Mouse (Mus musculus): Measurements from ENCODE around the gene Ephb2.
A peak's percentile ranks its signal among the peaks of the same experiment; 100 is the strongest.

The Ephb2 gene

DNA sequence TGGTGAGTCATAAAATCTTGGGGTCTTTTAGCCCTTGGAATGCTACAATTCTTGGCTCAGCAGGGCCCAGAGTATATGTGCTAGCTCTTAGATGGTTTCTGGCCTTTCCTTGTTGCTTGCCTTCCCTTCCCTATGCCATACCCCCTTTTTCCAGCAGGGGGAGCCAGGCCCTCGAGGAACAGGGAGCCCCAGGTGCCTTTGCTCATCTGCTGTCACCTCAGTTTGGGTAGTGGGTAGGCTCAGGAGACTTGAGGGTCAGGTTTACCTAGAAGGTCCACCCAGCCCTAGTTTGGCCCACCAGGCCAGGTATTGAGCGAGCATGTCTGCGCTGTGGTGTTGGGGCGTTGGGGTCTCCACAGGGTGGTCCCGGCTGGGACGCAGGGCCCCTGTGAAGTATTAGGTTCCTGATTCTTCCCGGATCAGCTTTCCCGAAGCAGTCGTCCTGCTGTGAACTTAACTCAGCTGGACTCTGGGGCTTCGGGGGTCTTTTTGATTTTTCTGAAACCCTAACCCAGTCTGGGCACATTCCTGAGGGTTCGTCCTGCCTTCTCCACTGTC, 186.8 kb downstream of the Ephb2 start:
- peak; percentile 93 for DNase-seq

DNA sequence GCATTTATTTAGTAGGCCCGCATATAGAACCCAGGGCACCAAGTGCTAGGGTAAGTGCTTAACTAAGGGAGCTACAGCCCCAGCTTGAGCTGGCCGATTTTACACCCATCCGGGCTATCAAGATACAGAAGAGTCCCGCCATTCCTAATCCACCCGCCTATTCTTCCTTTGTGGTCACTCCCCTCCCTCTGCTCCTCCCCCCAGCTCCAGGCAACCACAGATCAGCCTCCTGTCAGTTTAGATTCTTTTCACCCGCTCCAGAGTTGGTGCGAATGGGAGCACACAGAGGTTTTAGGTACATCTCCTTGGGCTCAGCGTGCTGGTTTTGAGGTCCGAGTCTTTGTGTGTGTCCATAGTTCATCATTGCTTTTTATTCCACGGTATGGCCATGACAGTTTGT, 196.9 kb downstream of the Ephb2 start:
- DNase-seq = no peak

DNA sequence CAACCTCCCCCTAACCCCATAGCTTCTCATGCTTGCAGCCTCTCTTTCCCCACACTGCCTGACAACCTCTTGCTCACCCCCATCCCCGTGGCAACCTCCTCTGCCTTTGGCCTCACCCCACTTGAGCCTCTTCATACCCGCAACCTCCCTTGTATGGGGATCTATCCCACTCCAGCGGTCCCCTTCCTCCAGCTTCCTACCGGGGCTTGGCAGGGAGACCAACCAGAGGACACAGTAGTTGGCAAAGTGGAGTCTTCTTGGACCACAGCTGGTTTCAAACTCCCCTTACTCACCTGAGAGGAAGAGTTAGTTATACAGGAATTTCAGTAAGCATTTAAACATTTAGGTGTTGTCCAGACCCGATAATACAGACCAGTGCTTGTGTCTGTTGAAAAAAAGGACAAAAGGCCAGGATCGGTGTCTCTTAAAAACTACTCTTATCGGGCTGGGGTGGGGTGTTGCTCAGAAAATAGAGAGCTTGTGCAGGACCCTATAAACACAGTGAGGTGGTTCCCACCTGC, 197.5 kb downstream of the Ephb2 start:
- no peak for DNase-seq

DNA sequence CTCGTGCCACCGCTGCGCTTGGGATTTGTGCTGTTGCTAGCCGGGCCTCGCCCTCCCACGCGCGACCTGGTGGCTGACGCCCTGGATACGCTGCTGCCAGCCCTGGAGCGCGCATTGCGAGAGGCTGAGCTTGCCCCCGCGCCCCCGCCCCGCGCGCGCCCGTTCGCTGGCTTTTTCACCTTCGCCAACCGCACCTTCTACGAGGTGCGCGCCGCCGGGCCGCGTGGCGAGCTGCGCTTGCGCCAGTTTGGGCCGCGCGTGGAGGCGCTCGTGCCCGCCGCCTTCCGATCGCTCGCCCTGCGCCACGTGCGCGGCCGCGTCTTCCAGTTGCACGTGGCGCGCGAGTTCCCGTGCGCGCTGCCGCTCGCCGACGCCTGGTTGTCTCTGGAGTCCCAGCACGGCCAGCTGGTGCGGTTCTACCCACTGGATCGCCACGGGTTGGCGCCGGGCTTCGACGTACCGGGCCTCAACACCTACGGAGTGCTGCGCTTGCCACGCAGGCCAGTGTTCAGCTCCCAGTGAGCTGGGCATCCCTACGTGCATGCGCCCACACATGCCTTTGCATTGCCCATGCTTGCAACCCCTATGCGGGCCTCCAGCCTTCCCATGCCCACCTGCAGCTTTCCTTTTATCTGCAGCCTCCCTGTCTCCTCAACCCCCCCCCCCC, 198.1 kb downstream of the Ephb2 start:
- DNase-seq = peak; percentile 84

DNA sequence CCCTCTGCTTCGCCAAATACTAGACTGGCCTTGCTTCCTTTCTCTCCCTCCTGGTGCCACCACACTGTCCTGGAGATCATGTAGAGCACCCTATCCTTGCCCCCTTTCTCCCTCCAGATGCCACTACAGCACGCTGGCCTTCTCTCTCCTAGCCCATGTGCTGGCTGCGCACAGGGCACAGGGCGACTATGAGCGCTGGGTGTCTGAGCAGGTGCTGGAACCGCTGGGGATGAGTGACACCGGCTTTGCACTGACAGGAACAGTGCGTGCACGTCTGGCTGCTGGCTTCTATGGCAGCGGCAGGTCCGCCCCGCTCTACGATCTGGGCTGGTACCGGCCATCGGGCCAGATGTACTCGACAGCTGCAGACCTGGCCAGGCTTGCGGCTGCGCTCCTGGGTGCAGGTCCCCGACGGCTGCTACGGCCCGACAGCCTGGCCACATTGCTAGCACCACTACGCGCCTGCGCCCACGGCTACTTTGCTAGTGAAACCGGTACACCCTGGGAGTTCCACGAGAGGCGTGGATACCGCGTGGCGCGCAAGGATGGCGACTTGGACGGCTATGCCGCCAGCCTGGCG, 198.7 kb downstream of the Ephb2 start:
- DNase-seq = no peak

DNA sequence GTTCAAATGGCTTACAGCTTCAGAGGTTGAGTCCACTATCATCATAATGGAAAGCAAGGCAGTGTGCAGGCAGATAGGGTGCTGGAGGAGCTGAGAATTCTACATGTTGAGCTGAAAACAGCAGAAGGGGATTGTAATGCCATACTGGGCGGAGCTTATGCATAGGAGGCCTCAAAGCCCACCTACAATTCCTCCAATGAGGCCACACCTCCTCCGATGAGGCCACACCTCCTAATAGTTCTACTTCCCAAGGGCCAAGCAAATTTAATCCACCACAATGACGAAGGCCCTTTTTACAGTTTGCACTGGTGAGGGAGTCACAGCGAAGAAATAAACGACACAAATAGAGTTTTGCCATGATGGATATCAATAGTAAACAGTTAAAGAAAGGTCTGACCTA, 199.3 kb downstream of the Ephb2 start:
- DNase-seq = no peak

DNA sequence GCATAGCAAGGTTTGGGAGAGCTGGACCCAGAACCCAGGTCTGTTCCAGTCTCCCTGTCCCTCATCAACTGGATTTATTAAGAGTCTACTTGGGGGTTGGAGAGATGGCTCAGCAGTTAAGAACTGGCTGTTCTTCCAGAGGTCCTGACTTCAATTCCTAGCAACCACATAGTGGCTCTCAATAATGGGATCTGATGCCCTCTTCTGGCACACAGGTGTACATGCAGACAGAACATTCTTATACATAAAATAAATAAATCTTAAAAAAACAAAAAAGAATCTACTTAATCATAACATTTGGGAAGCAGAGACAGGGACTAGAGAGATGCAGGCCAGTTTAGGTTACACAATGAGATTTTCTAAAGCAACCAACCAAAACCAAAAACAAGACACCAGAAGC, 199.8 kb downstream of the Ephb2 start:
- no peak for DNase-seq

DNA sequence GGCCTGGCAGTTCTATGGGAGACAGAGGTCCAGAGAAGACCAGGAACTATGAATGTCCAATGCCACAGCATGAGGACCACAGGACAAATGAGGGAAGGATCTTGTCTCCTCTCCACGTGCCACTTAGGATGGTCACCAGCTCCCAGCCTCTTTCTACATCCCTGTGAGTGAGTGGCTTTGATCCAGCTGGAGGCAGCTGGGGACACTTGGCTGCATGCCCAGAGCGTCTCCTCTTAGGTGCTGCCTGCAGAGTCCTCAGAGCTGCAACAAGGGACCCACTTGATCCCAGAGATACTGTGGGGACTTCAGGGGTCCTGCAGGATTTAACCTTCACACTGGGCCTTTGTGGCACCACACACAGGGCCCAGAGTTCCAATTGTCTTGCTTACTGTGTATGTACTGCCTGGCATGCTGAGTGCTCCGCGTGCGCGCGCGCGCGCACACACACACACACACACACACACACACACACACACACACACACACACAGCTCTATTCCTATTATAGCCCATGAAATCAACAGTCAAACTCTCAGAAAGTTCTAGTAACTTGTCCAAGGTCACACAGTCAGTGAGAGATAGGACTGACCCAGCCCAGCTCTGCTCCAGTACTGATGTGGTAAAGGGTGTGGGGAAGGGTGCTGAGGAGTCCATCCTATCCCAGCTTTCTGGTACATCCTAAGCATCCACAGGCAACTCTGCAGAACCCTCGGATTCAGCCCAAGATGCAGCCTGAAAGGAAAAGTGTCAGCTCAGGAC, 204.4 kb downstream of the Ephb2 start:
- peak; percentile 75 for DNase-seq

DNA sequence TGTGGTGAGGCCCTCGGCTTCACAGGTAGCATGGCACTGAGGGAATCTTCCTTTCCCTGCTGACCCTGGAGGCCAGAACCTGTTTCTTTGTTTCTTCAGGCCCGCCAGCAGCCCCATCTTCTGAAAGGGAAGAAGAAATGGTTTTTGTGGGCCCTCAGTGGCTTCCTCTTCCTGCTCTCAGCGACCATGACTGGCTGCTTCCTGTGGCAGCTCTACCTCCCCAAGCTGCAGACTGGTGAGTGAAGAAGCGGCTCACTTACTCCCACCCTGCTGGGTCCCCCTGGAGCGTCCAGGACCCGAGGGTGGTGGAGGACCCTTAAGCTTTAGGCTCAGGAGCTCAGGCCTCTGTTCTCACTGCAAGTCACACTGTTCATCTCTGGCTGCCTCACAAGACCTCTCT, 209.2 kb downstream of the Ephb2 start:
- DNase-seq = no peak

DNA sequence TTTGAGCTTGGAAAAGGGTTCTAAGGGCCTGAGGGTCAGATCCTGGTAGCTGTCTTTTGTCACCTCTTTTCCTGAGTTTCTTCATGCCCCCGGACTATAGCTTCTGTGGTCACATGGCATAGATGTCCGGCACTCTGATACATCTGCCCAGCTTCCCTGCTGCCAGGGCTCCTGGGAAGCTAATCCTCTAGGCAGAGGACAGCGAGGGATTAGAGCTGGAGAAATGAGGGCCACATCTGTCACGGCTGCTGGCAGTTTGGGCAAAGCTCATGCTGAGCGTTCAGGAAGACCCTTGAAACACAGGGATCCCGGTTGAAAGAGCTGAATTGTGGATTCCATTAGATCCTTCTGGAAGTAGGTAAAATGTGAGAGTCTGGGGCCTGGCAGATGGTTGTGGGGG, 213.4 kb downstream of the Ephb2 start, which contains the start of gene Lactbl1:
Gene Lactbl1, plus strand, starts transcription at position 234 of the 400 bp plus-strand sequence.
- no peak for DNase-seq

DNA sequence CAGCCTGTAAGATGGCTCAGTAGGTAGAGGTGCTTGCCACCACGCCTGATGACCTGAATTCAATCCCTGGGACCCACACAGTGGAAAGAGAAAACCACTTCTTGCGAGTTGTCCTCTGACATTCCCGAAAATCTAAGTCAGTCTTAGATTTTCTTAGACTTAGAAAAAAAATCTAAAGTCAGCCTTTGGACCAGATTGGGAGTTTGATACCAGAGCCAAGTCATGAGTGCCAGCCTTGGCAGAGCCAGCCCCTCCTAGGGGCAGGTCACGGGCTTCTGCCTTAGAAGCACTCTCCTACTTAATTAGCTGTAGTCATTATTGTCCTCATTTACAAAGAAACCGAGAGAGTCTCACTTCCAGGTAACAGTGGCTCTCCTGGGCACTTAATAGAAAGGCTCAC, 213.8 kb downstream of the Ephb2 start:
- no peak for DNase-seq

DNA sequence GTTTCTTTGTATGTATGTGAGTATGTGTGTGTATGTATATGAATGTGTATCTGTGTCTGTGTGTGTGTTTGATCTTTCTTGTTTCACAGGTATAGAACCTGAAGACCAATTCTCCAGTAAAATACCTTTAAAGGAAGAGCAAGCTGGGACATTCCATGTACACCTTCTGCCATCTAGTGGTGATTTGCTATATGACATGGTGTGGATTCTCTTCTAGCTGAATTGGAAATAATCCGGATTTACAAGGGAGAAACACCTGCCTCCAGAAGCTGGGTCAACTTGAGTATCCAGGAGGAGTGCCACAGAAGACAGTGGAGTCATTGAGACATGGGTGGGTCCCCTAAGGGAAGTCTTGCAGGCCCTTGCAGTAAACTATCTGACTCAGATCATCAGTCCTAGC, 214.5 kb downstream of the Ephb2 start:
- DNase-seq = no peak

DNA sequence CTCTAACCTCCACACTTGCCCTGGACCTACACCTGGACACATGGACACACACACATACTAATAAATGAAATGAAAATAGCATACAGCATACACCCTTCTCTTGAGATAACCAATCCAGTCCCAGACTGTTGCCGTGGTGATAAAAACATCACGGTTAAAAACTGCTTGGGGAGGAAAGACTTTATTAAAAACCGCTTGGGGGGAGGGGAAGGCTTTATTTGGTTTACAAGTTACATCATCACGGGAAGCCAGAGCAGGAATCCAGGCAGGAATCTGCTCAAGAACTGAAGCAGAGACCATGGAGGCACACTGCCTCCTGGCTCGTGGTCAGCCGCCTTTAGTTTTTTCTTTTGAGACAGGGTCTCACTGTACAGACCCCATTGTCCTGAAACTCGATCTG, 222.1 kb downstream of the Ephb2 start:
- no peak for DNase-seq

DNA sequence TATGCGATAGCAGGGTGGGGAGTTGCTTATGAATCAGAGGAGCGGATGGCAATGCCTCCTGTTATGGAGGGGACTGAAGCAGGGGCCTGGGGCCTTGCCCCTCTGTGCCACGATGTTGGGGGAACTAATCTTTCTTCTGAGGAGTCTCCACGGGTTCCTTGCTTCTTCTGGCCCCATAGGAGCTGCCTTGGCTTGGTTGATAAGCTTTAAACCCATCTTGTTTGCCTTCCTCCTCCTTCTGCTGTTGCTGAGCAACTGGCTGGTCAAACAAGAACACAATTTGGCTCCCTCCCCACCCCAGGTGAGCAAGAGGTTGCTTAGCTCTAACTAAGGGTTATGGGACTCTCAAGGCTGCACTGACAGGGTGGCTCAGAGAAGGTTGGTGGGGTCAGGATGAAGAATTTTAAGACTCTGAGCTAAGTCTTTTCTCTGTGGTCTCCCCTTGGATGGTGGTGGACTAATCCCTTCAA, 225.4 kb downstream of the Ephb2 start, which contains the start of gene Tex46:
Gene Tex46, plus strand, starts transcription at position 51 of the 470 bp plus-strand sequence.
- DNase-seq = no peak

DNA sequence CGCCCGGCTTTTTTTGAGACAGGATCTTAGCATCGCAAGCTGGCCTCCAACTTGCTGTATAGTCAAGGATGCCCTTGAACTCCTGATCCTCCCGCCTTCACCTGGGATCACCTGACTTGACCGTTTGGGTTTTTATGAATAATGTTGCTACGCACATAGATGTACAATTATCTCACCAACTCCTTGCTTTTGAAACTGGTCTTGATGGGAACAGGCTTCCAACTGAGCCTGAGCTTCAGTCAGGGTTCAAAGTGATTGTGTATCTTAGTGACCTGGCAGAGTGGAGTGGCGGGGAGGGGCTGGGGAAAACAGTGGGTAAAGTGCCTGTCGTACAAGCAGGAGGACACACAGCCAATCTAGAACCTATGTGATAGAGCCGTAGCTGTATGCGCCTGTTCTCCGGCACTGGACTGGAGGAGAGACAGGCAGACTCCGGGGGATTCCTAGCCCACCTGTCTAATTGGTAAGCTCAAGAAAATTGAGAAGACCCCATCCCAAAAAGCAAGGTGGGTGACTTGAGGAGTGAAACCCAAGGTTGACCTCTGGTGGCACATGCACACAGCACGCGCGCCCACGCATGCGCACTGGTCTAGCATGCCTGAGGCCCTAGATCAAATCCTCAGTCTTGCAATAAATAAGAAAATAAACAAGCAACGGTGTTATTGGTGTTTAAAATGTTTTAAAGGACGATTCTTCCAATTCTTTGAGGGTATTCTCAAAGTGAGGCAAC, 229.9 kb downstream of the Ephb2 start:
- no peak for DNase-seq

DNA sequence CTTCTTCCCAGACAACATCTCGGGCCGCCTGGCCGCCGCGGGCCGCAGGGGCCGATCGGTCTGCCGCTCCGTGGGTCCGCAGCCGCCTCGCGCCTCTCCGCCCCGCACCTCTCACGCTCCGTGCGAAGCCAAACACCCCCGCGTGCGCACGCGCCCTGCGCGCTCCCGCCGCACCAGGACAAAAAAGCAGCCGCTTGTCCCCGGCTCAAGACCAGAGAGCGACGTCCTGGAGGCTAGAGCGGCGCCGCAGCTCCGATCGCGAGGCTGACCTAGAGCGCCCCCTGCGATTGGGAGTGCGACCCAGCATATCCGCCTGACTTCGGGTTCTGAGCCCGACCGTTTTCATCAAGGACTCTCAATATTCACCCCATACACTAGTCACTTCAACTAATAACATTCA, 233.2 kb downstream of the Ephb2 start, which contains the start of gene Kdm1a:
Gene Kdm1a, minus strand, starts transcription at position 156 of the 400 bp plus-strand sequence.
- DNase-seq = peak; percentile 97

DNA sequence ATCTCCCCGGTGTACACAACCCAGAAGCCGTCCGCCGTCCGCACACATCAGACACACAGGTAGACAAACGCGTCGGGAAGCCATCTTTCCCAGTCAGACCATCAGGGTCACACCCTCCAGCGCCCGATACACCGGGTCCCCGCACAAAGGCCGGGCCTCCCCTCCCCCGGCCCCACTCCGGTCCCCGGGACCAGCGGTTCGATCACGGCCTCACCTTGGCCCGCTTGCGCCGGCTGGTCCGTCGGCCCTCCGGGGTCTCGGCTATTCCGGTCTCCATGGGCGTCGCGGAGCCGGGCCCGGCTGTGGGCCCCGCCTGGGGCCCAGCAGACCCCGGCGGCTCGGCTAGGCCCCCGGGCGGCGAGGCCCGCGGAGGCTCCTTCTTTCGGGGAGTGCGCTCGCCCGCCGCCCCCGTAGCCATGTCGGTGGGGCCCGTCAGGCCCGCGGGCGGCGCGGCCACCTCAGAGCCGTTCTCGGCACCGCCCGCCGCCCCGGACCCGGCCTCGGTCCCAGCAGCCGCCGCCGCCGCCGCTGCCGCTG, 233.7 kb downstream of the Ephb2 start:
- DNase-seq = peak; percentile 29

DNA sequence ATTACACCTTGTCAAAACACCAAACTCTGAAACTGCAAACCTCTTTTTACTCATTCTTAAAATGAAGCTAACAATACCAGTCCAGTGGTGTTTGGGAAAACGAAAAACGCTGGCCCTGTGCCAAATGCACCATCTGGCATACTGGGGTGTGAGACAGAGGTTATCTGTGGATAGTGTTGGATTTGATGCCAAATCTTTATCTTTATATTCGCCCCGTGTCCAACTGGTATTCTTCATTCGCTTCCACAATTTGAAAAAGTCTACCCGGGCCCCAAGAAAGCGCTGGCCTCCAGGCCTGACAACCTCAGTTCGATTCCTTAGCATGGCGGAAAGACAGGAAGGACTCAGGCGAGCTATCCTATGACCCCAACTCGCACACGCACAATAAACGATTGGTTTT, 234.3 kb downstream of the Ephb2 start:
- DNase-seq = peak; percentile 77

DNA sequence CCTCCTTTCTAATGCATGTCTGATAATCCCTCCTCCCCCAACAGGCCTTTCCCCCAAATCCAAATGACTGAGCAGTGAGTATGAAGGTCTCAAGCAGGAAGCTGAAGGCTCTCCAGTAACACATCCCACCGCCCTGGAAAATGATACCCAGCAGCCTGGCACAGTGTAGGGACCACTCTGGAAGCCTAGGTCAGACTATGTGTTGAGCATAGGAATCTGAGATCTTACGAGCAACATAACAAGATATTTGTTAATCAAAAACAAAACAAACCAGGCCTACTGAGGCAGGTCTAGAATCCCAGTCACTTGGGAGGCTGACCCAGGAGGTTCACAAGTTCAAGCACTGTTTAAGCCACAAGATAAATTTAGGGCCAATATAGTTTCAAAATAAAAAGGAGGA, 235.3 kb downstream of the Ephb2 start:
- no peak for DNase-seq

DNA sequence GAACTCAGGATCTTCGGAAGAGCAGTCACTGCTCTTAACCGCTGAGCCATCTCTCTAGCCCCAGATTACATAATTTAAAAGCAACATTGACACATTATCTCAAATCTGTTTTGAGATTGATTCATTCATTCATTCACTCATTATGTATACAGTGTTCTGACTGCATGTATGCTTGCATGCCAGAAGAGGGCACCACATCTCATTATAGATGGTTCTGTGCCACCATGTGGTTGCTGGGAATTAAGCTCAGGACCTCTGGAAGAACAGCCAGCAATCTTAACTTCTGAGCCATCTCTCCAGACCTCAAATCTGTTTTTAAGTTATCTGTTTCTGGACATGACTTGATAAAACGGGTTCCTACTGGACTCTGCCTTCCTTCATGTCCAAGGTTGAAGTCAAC, 235.9 kb downstream of the Ephb2 start:
- DNase-seq = no peak

DNA sequence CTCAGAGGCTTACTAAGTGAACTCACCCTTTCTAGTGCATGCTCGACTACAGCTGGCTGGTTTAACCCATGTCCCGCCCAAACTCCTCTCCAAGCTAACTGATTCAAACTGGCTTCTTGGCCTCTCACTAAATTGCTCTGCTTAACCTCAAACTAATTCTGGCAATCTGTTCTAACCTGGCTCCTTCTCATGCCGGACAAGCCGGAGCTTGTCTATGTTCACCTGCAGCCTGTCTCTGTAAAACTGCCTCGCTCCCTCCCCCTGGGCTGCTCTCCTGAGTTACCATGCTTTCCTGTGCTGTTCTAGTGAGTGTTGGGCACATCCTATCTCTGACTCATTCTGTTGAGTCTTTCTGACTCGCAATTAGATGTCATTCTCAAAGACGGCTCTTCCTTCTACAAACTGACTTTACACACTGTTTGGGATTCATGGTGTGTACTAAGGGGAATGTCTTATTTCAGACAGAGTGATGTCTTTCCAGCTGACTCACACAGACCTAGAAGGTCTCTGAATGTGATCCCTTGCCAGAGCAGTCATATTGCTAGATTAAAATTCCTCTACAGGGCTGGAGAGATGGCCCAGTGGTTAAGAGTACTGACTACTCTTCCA, 237.4 kb downstream of the Ephb2 start:
- no peak for DNase-seq
